Mouse (Mus musculus): Measurements from ENCODE around the gene Podxl.

DNA sequence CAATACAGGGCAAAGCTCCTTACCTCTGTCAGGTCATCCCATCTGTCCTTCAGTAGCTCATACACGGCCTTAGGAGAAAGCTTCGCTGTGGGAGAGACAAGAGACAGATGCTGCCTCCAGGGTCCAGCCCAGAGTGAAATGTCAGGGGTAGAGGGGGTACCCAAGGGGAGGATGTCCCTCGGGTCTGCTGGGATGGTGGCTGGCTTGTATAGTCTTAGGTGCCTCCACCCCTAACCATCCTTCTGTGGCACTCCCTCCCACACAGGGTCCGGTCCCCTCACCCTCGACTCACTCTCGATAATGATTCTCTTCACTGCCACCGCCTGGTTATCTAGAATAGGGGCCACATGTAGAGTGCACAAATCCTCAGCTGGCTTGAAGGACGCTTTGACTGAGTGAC is 39.1 kb downstream of the Podxl start:
- no peak for TF ChIP-seq CTCF (IDR thresholded peaks at IDR 0.05; ENCODE audit: borderline replicate concordance, insufficient read depth, low read length)
- no peak for TF ChIP-seq POLR2A (IDR thresholded peaks at IDR 0.05; ENCODE audit: low read depth, low read length)
